Comparison of ENCODE assay signal across 15 mouse cellular contexts in genomic region chr1:101629006-101629405, GRCm38 (mm10).
"Had no signal": no experiment of that assay in that cellular context is flagged by ENCODE, and none has a peak within 500 bp of the region (broad histone marks: within the 10 kb centered on the region; RNA-seq: fewer than 3 reads in every experiment).

No protein-coding gene starts in this region.

- H3K27me3 ChIP-seq: kidney, embryonic 15.5 days; liver, embryonic 13.5 days had no signal

- H3K4me2 ChIP-seq: kidney, embryonic 15.5 days; liver, embryonic 13.5 days; midbrain, embryonic 11.5 days had no signal

- H3K4me3 ChIP-seq: kidney, embryonic 15.5 days; liver, embryonic 13.5 days had no signal

- H3K36me3 ChIP-seq: kidney, embryonic 15.5 days; liver, embryonic 13.5 days had no signal

- DNase-seq: kidney, adult 8-10 months; kidney, postnatal 10 days; kidney, postnatal 36 days; liver, embryonic 13.5 days; lung, adult 2 months; lung, postnatal 14 days; lung, postnatal 4 days; midbrain, embryonic 14.5 days; retina, postnatal 1 day; right cerebral cortex, postnatal 25 days; spleen, adult 18-20 months; thymus, adult 18-20 months; thymus, postnatal 36 days had no signal

- H3K9me3 ChIP-seq: kidney, embryonic 15.5 days; liver, embryonic 13.5 days had no signal

- H3K9ac ChIP-seq: kidney, embryonic 15.5 days; liver, embryonic 13.5 days had no signal

- H3K27ac ChIP-seq: kidney, embryonic 15.5 days; liver, embryonic 13.5 days had no signal

- H3K4me1 ChIP-seq: kidney, embryonic 15.5 days; liver, embryonic 13.5 days had no signal
